Mouse (Mus musculus) kidney, adult 10 weeks (tissue): ENCODE data around the gene Gm10643. TPM values are rescaled to one million over a fixed set of nuclear protein-coding genes. Genes with fewer than 3 reads are reported as not detected.

Source experiments
- polyA plus RNA-seq: library from polyadenylated mRNA; stranded (reverse); fragments of 350-450 nt; fragmentation: Illumina TruSeq; extraction: RNeasy Lipid Tissue Mini Kit (QIAGEN cat#74804); gene quantifications from one replicate; pipeline ENCODE4 v1.2.3, GENCODE M21; 2014; ENCODE audit warnings: low read depth, low replicate concordance

Gm10643 gene
- polyA plus RNA-seq, result 3.2 TPM

GRCm38 (mm10) chr8:84065037-84065436 is at the start of gene Gm10643:
Gene Gm10643 (minus strand): TSS chr8:84065137.

GRCm38 (mm10) chr8:84104697-84105609 is 40.0 kb upstream of the Gm10643 start, which contains the start of gene Dcaf15:
Gene Dcaf15 (minus strand): TSS chr8:84104768.

GRCm38 (mm10) chr8:84066291-84066930 is 1.5 kb upstream of the Gm10643 start, which contains the start of gene Rfx1:
Gene Rfx1 (plus strand): TSS chr8:84066834.

GRCm38 (mm10) chr8:84044900-84045299 is 20.0 kb downstream of the Gm10643 start, which contains the start of gene Rln3:
Gene Rln3 (minus strand): TSS chr8:84045000.

GRCm38 (mm10) chr8:84042066-84042947 is 22.6 kb downstream of the Gm10643 start, which contains the start of gene Il27ra:
Gene Il27ra (minus strand): TSS chr8:84042589.

GRCm38 (mm10) chr8:84021096-84021495 is 43.8 kb downstream of the Gm10643 start, which contains the start of gene Palm3:
Gene Palm3 (plus strand): TSS chr8:84021471.

Other genes with a start within 250 kb of the Gm10643 start
- gene Adgrl1, start 165.0 kb downstream of the Gm10643 start, polyA plus RNA-seq, result 1.1 TPM
- 0.36 TPM for gene Gm10644, start 109.9 kb downstream of the Gm10643 start, polyA plus RNA-seq
- 0.65 TPM for gene Asf1b, start 109.6 kb downstream of the Gm10643 start, polyA plus RNA-seq
- gene Prkaca, start 92.1 kb downstream of the Gm10643 start, polyA plus RNA-seq, result 18.3 TPM
- 2.6 TPM for gene Samd1, start 67.5 kb downstream of the Gm10643 start, polyA plus RNA-seq
- not detected for gene 1700067K01Rik, start 63.6 kb downstream of the Gm10643 start, polyA plus RNA-seq
- 17.9 TPM for gene 2210011C24Rik, start 53.0 kb downstream of the Gm10643 start, polyA plus RNA-seq
- 8.4 TPM for gene Palm3, start 43.7 kb downstream of the Gm10643 start, polyA plus RNA-seq
- gene Il27ra, start 22.5 kb downstream of the Gm10643 start, polyA plus RNA-seq, result not detected
- not detected for gene Rln3, start 20.1 kb downstream of the Gm10643 start, polyA plus RNA-seq
- gene Rfx1, start 1.7 kb upstream of the Gm10643 start, polyA plus RNA-seq, result 0.89 TPM
- gene Dcaf15, start 39.6 kb upstream of the Gm10643 start, polyA plus RNA-seq, result 1.6 TPM
- not detected for gene Podnl1, start 60.9 kb upstream of the Gm10643 start, polyA plus RNA-seq
- gene Cc2d1a, start 82.8 kb upstream of the Gm10643 start, polyA plus RNA-seq, result 0.24 TPM
- not detected for gene 4930432K21Rik, start 82.9 kb upstream of the Gm10643 start, polyA plus RNA-seq
- not detected for gene Nanos3, start 120.1 kb upstream of the Gm10643 start, polyA plus RNA-seq
- gene Zswim4, start 171.9 kb upstream of the Gm10643 start, polyA plus RNA-seq, result not detected
- 2.1 TPM for gene D8Ertd738e, start 184.6 kb upstream of the Gm10643 start, polyA plus RNA-seq
- gene Mri1, start 192.2 kb upstream of the Gm10643 start, polyA plus RNA-seq, result 1.8 TPM
- 0.32 TPM for gene Ccdc130, start 205.2 kb upstream of the Gm10643 start, polyA plus RNA-seq